Mouse (Mus musculus) megakaryocyte, adult 5-6 weeks (primary cell): ENCODE data around the gene Il11ra1. TPM values are rescaled to one million over a fixed set of nuclear protein-coding genes. Genes with fewer than 3 reads are reported as not detected.
A peak's percentile ranks its signal among the peaks of the same experiment; 100 is the strongest.
"Not testable (repeated sequence)": the region's sequence is repeated elsewhere in the genome, so short reads cannot be mapped to it uniquely, and the experiment has no call there.

Experiments
- ATAC-seq: 2 replicates; pipeline ENCODE4 v1.8.0; 2016; ENCODE audit warnings: mild to moderate bottlenecking, inconsistent platforms; ENCODE audit not compliant: poor library complexity, severe bottlenecking
- total RNA-seq, 2 experiments: library from RNA; stranded (forward) in 1 of 2; stranded (reverse) in 1 of 2; fragments of 153-499, 151-499 nt in 1 of 2; fragments of 221-1000, 200-1000 nt in 1 of 2; gene quantifications; 2 replicates each; pipeline versions ENCODE4 v1.2.3 to v1.2.4; 2015 to 2017

The Il11ra1 gene
- total RNA-seq (2015): 12.9 and 13.4 TPM in 2 replicates
- total RNA-seq (2017): 50.2 and 52.1 TPM in 2 replicates

- ATAC-seq: not testable (repeated sequence)
Measured at GRCm38 (mm10) chr4:41699783-41700182, at the start of gene Il11ra1. TSS of gene Il11ra1 (plus strand) at chr4:41699989.

DNA sequence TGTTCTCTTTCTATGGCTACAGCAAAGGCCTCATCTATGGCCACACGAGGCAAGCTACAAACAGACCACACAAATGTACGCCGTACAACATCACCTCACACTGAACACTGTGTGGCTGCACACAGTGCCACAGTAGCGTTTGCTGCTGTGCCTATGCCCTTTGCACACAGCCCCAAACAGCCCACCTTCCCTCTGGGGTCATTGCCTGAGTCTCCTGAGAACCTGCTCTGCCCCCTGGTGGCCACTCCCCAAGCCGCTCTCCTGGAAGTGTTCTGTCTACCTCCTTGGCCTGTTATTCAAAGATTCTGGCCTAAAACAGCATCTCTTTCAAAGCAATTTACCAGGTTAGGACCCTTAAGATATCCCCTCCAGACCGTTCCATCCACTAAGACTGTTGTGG, 46.5 kb upstream of the Il11ra1 start:
- peak; percentile 60; the same call in 1 of the 2 replicates for ATAC-seq

DNA sequence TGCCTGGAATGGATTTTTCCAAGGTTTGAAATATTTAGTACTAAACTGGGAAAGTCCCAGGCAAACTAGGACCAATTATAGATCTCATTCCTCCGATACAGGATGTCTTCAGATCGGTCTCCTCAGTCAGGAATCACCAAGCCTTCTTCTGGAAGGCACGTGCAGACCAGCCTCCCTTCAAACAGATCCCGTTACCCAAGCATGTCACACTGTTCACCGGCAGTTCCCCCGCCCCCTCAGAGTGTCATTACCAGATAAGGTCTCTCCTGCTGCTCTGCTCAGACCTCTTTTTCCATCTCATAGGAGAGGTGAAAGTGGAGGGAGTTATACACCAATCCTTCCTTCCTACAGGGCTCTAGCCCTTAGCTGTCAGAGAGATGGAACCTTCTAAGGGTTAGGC, 46.1 kb upstream of the Il11ra1 start:
- ATAC-seq: no peak

- ATAC-seq: no peak
Measured at GRCm38 (mm10) chr4:41654217-41654616, 45.6 kb upstream of the Il11ra1 start.

- no peak for ATAC-seq
Measured at GRCm38 (mm10) chr4:41655525-41655924, 44.3 kb upstream of the Il11ra1 start.

DNA sequence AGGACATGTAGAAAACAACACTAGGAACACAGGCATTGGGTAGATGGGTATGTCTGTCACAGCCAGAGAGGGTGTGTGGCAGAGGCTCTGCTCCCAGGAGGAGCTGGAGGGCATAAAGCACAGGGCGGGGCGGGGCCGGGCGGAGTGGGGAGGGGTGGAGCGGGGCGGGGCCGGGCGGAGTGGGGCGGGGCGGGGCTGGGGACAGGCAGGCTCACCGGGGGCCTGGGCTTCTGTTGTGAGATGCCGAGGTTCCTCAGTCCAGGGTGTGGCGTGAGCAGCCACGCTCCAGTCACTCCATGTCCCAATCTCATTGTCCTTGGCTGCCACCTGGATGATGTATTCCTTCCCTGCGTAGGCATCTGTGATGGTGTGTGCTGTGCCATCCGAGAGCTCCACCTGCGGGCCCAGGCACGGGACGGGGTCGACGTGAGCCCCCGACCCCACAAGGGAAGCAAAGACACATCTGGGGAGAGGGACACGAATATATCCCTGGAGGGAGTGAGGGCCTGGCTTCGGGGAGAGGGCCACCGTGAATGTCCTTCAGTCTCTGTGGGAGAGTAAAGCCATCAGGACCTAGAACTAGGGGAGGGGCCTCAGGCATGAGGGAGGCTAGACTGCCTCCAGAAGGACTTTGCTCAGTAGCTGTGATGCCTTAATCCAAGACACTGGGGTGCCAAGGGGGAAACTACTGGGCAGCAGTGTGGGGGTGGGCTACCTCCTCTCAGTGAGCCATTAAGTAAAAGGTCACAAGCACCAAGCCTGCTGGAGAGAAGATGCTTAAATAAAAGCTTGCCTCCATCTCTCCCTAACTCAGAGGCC, 41.0 kb upstream of the Il11ra1 start:
- no peak for ATAC-seq

- no peak for ATAC-seq
Measured at GRCm38 (mm10) chr4:41659556-41659955, 40.2 kb upstream of the Il11ra1 start.

- ATAC-seq: no peak
Measured at GRCm38 (mm10) chr4:41660851-41661430, 38.8 kb upstream of the Il11ra1 start.

DNA sequence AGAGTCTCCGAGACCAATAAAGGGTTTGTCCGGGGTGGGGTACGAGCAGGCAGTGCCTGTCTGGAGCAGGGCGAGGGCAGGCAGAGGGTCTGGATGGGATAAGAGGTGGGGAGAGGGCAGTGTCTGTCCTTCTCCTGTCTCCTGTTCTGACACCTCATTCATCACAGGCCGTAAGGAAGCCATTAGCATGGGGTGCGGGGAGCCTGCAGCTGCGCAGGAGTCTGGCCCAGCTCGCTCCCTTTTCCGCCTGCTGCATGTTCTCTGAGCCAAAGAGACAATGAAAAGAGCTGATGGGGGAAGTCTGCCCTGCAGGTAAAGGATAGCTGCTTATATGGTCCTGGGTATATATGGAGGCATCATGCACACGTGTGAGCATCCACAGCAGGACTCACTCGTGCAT, 37.1 kb upstream of the Il11ra1 start:
- no peak for ATAC-seq

DNA sequence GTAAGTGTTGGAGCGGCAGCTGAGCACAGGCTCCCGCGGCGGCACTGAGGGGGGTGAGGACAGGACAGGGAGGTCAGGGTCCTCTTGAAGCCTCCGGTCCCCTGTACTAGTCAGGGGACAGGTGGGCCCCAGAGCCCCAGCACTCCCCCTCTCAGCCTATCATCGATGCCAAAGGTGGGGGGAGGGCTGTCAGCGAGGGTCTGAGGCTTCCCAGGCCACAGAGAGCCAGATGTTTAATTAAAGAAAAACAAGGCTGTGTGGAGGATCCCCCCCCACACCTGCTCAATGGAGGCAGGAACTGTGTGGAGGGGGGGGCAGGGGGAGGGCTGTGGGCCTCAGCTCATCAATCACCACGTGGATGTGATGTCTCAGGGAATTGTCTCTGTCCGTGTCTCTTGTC, 36.2 kb upstream of the Il11ra1 start:
- no peak for ATAC-seq

DNA sequence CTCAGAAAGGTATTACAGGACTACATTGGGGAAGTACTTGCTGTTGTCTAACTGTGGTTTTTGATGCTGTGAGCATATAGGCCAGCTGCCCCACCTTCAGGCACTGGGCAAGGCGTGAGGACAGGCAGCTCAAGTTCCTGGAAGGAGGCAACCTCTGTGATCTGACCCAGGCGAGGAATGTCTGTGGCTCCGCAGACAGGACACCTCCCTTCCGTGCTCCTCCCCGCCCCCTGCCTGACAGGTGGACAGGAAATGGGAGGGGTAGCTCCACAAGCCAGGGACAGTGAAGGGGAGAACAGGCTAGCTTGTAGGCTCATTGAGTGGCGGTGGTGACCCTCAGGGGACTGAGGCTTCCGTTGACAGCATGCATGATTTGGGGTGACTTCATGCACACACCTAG, 35.3 kb upstream of the Il11ra1 start:
- ATAC-seq: no peak

GRCm38 (mm10) chr4:41665009-41665675, 34.6 kb upstream of the Il11ra1 start:
- no peak for ATAC-seq

GRCm38 (mm10) chr4:41666646-41667045, 33.1 kb upstream of the Il11ra1 start:
- ATAC-seq: no peak

- no peak for ATAC-seq
Measured at GRCm38 (mm10) chr4:41670836-41671235, 29.0 kb upstream of the Il11ra1 start.

- no peak for ATAC-seq
Measured at GRCm38 (mm10) chr4:41671500-41671899, 28.3 kb upstream of the Il11ra1 start.

DNA sequence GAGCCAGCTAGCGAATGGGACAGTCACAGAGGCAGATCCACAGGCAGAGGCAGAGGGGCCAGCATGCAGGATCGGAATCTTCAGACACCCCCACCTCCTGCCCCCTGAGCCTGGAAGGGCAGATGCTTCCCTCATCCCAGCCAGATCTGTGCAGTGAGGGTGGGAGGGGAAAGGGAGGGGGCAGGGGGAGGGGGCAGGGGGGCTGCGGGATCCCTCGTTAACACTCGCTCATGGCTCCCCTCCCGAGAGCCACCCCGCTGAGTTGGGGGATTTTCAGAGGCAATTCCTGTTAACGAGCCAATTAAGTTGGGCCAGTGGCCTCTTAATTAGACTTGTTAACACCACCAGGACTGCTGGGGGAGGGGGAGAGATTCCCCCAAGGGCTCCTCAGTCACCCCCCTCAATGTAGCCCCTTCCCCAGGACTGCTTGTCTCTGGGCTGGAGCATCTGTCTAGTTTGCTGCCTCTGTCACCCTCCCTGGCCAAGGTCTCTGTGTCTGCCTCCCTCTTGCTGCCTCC, 27.8 kb upstream of the Il11ra1 start:
- no peak for ATAC-seq

DNA sequence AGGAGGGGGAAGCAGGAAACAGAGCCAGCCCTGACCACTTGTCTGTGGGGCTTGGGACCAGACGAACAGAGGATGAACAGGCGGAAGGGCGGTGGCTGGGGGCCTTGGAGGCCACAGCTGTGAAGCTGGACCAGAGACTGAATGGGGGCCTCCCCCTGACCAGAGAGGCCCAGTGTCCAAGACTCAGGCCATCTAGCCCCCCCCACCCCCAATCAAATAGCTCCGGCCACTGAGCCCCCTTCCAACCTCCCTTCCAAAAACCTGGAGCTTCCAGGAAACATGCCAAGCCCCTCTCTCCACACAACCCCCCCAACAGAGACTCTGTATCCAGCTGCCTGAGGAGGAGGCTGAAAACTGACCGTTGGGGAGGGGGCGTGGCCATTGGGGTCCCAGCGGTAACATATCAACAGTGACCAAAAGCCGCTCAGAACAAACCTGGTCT, 27.2 kb upstream of the Il11ra1 start:
- ATAC-seq: no peak

DNA sequence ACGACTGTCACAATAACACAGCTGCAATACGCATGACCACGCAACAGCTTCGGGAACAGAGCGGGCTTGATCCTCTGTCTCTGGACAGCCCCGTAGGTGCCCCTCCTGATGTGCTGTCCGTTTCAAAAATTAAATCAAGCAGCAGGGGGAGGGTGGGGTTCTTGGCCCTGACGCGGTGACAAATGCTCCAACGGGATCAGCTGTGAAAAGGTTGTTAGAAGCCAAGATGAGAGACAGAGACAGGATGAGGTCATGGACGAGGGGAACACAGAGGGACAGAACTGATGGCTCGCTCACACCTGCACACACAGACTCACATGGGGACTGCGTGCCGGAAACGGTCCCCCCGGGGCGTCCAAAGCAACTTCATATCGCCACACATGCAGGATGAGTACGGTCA, 26.6 kb upstream of the Il11ra1 start:
- no peak for ATAC-seq

DNA sequence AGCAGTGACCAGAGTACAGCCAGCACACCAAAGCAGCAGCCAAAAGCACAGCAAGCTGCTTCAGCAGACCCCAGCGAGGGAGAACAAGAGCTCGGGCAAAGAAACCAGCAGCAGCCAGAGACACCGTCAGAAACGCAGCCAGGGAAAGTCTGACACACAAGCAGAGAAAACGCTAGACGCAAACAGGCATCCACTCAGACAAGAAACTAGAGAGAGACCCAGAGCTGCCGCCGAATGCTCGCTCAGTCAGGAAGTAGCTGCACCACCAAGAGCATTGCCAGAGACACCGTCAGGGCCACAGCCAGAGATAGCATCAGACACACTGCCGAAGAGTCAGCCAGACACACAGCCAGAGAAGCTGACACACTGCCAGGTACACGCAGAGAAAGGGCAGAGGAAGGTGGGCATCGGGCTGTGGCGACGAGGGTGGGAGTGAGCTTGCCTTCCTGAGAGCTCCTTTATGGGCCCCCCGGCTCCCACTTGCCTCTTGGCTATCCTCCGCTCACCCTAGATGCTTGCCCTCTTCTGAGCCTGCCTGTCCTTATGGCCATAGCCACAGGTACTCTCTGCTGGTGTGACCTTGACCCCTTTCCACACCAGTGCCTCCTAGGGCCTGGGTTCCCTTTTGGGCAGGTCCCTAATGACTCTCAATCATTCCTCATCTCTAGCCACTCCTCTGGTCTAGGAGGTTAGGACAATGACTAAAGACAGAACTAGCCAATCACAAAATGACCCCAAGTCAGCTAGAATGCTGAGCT, 23.4 kb upstream of the Il11ra1 start:
- ATAC-seq: no peak

DNA sequence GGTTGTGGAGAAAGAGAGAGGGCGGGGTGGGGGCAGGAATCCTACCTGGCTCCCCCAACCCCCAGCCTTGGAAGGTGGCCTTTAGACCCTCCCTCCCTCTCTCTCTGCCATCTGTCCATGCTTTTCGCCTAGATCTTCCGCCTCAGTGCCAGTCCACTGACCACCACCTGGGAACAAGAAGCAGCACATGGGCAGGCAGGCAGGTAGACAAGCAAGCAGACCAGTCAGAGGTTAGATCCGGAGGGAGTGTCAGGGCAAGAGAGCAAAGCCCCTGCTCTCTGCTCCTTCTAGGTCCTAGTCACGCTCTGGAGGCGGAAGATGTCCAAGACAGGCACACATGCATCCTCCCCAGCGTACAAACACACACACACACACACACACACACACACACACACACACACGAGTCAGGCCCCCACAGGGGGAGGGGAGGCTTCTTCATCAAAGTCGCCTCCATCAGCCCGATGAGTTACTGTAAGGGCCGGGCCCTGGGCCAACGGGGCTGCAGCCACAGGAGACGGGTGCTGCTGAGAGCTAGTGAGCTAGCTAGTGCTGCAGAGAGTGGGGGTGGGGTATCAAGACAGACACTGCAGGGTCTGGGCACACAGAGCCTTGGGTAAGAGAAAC, 22.7 kb upstream of the Il11ra1 start:
- no peak for ATAC-seq
